Mouse (Mus musculus) layer of hippocampus, adult 11-12 months (tissue): ENCODE data around the gene Spred2.
"Not testable (repeated sequence)": the region's sequence is repeated elsewhere in the genome, so short reads cannot be mapped to it uniquely, and the experiment has no call there.

Source experiments
- DNase-seq: peaks from one replicate; pipeline ENCODE4 v3.0.0; 2022; ENCODE audit warnings: low spot score

The Spred2 gene

DNA sequence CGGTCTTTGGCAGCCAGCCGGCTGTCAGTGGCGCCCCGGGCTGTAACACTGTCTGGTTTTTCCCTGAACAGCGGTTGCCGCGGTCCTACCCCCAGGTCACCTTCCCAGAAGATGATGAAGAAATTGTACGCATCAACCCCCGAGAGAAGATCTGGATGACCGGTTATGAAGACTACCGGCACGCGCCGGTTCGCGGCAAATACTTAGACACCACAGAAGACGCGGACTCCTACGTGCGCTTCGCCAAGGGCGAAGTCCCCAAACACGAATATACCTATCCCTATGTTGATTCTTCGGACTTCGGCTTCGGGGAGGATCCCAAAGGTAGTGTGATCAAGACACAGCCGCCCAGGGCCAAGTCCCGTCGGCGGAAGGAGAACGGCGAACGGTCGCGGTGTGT lies 96.5 kb downstream of the Spred2 start:
- DNase-seq, result no peak

DNA sequence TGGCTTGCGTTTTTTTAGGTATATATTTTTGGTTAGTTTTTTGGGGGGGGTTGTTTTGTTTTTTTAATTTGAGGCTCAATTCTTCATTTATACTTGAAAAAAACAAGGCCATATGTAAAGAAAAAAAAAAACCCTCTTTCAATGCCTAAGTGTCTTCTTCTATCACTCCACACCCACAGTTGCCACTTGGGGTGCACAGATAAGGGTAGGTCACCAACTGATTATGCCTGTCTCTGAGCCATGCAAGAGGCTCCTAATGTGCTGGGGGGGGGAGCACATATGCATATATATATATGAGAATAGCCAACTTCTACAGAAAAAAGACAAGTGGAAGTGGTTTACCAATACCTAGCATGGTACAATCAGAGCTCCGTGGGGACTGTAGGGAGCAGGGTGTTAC lies 98.3 kb downstream of the Spred2 start:
- DNase-seq, result no peak

DNA sequence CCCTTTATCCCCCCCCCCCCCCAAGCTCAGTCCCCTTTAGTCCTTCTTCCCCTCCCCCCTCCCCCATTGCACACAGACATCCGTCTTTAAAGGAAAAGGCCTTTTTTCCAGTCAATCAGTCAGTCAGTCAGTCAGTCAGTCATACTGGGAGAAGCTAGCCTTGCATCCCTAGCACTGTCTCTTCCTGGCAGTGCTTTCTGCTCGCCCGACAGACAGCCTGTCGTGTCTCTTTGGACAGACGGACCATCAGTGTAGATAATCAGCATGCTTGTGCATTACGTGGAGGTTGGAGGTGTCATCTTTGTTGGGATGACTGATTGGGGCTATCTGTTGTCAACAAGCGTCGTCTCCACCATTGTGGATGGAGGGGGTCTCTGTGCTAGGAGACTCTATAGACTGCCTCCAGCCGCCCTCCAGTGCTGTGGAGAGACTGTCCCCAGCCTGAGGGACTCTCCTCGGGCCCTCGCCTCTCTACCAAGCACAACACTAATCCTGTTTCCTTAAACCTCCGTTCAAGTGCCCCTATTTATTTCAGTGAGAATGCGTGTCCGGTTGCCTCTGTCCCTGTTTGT lies 98.8 kb downstream of the Spred2 start:
- no peak for DNase-seq

DNA sequence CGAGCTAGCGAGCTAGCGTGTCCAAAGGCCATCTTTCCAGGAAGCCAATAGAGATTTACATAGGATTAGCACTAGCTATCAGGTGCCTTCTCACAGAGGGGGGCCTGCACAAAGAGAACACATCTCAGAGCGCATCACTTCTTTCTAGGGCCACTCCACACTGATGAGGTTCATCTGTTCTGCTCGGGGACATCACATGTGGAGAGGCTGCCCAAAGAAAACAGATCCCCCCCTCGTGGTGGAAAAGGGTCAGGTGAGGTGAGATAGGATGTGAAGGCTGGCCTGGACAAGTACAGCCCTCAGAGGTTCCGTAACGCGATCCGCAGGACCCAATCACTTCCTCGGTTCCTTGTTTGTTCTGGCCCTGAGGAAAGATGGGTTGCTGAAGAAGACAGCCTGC lies 101.7 kb downstream of the Spred2 start:
- DNase-seq, result no peak

- no peak for DNase-seq
Measured at GRCm38 (mm10) chr11:20027719-20028118, 103.5 kb downstream of the Spred2 start.

- no peak for DNase-seq
Measured at GRCm38 (mm10) chr11:20028396-20028795, 104.2 kb downstream of the Spred2 start.

DNA sequence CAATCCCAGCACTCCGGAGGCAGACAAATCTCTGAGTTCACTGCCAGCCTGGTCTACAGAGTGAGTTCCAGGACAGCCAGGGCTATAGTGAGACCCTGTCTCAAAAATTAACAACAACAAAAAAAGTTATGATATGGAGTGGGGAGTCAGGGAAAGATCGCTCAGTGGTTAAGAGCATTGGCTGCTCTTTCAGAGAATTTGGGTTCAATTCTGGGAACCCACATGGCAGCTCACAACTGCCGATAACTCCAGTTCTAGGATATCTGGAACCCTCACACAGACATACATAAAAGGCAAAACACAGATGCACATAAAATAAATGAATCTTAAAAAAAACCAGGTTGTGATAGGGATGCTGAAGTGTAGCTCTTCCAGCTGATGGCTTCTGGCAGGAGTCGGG lies 104.8 kb downstream of the Spred2 start:
- DNase-seq, result no peak

DNA sequence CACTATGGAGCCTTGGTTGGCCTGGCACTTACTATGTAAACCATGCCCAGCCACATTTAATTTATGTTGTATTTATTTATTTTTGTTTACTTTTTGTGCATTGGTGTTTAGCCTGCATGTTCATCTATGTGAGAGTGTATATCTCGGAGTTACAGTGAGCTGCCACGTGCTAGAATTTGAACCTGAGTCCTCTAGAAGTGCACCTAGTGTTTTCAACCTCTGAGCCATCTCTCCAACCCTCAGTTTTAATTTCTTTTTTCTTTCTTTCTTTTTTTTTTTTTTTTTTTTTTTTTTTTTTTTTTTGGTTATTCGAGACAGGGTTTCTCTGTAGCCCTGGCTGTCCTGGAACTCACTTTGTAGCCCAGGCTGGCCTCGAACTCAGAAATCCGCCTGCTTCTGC lies 106.8 kb downstream of the Spred2 start:
- DNase-seq, result not testable (repeated sequence)

- no peak for DNase-seq
Measured at GRCm38 (mm10) chr11:20031536-20031935, 107.4 kb downstream of the Spred2 start.

DNA sequence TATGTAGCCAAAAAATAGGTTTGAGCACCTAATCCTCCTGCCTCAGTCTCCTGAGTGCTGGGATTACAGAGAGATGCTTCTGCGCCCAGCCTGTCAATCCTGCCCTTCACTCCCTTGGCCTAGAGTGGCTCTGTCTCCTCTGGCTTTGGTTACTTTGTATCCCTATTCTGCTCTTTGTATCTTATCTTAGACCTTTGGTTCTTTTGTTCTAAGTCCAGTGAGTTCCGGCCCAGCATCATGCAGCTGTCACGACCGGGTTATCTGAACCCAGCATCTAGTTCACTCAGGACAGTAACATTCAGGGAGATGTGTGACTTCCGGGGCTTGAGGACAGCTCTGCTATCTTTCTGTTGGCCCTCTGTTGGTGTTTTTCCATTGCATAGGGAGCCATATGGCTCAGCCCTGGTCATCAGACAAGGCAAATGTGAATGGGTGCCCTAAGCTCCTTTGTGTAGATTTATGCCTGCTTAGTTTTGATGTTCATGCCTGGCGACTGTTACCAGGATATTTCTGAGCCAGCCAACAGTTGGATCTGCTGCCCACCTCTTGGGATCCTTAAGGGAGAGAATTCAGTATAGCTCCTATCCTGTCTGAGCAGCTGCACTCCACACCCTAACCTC lies 109.5 kb downstream of the Spred2 start:
- no peak for DNase-seq

GRCm38 (mm10) chr11:20034337-20034947 lies 110.3 kb downstream of the Spred2 start:
- no peak for DNase-seq

- peak; percentile 51 for DNase-seq
Measured at GRCm38 (mm10) chr11:20035343-20035928, 111.3 kb downstream of the Spred2 start.

GRCm38 (mm10) chr11:20035972-20036371 lies 111.8 kb downstream of the Spred2 start:
- DNase-seq, result no peak

DNA sequence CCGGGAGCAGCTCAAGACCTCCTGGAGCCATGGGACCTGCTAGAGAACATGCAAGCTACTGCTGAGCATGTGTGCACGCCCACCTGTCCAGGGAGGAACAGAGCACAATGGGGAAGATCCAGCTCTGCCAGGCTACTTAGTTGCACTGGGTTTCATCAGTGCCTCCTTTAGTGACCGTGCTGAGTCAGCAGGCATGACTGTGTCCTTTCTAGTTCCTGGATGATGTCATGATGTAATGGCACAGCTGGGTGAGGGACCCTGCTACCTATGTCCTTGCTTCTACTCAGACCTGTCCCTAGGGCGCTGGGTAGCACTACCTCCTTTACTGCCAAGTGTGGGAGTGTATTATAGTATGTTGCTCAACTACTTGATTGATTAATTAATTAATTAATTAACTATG lies 113.6 kb downstream of the Spred2 start:
- no peak for DNase-seq

- DNase-seq, result peak; percentile 55
Measured at GRCm38 (mm10) chr11:20038723-20039122, 114.5 kb downstream of the Spred2 start.

- no peak for DNase-seq
Measured at GRCm38 (mm10) chr11:20041164-20041920, 117.2 kb downstream of the Spred2 start.

DNA sequence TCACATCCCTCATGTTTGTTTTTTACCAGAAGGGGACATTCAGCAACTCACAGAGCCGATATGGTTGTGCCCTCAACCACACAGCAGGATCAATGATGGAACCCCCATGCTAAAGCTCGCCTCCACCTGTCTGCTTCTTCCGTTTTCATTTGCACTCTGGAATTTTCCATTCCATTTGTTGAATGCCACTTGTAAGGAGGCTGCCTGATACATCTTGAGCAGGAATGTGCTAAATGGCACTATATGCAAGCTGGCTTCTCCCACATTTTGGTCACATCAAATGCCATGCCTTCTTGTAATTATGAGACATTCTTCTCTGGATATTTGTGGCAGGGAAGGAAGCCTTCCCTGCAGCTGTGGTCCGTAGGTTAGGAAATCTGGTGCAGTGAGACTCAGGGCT lies 117.9 kb downstream of the Spred2 start:
- DNase-seq, result peak; percentile 39

GRCm38 (mm10) chr11:20043256-20043655 lies 119.1 kb downstream of the Spred2 start:
- DNase-seq, result no peak

GRCm38 (mm10) chr11:20045586-20045985 lies 121.4 kb downstream of the Spred2 start:
- DNase-seq, result no peak

DNA sequence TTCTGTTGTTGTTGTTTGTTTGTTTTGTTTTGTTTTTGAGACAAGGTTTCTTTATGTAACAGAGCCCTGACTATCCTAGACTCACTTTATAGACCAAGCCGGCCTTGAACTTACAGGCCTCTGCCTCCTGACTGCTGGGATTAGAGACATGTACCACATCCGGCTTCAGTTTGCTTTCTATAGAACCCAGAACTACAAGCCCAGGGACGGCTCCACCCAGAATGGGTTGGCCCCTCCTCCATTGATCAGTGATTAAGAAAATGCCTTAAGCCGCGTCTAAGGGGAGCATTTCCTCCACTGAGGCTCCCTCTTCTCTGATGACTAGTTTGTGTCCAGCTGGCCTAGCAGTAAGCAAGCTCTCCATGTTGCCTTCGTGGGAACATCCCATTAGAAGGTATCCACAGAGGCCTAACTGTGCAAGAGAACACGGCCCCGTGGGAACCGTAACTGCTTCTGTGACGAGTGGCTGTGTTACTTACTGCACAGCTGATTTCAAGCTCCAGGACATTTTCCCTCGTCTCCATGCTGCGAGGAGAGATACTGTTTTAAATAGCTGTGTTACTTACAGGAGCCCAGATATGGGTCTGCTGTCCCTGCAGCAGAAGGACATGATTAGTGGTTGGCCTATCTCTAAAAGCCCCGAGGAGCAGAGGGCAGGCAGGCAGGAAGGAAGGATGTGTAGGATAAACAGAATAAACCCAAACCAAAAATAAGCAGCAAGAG lies 128.8 kb downstream of the Spred2 start:
- no peak for DNase-seq

DNA sequence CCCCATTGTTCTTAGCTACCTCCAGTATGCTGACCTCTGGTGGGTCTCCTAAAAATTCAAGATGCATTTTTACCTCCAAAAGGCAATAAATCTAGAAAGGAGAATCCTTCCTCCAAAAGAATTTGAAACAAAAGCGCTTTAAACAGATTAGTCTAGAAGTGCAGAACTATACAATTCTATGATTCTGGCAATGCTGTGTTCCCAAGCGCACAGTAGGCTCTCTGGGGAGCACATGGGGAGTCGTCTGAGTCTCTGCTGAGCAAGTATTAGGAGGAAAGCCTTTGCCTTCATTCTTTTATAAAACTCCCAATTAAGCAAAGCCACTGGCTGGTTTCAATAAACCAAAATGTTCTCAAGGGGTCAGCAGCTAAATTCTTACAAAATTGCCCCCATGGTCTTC lies 129.8 kb downstream of the Spred2 start:
- DNase-seq, result no peak

DNA sequence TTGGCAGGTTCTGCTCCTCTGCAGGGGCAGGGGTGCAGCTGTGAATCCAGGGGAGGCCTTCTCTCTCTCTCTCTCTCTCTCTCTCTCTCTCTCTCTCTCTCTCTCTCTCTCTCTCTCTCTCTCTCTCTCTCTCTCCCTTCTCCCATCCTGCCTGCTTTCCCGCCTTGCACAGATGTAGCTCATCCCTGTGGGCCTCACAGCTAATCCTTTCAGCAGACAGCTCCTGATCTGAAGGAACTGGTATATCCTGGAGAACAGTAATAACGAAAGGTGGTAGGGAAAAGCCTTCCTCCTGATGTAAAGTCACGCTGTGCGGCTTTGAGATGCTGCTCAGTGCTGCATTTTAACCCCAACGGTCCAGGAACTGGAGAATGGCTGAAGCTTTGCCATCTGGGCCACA lies 130.4 kb downstream of the Spred2 start:
- DNase-seq, result no peak
